Comparison of ENCODE assay signal across 8 mouse cellular contexts in the genomic region with DNA sequence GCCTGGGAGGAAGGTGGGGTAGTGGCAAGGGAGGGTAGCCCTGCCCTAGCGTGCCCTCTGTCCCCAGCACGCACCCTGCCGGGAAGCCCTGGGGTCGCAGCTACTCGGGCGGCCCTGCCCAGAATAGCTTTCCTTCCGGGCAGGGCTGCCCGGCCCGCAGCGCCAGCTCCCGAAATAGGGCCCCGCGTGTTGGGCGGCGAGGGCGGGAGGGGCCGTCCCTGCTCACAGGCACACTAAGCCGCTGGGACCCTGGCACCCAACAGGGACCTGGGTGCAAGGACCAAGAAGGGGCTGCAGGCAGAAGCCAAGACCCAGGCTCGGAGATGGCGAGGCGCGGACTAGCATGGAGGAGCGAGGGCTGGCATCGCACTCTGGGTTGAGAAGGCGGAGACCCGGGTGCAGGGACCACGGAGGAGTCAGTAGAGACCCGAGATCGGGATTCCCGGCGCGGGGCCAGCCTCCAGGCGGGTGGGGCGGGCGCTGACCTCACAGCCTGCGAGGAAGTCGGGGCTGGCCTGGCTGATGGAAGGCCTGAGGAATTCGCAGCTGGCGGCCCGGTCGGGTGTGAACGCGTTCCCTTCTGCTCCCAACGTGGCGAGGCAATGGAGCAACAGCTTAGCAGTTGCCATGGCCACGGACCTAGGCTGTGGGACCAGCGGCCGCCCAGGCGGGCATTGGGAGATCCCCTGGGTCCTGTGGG. TPM values are rescaled to one million over a fixed set of nuclear protein-coding genes. Genes with fewer than 3 reads are reported as not detected.
A peak's percentile ranks its signal among the peaks of the same experiment; 100 is the strongest.
DNase-seq lines count a peak whose midpoint lies in the region; ATAC-seq lines count a peak whose summit lies in the region.

No protein-coding gene starts in this region.

- H3K9me3 ChIP-seq in embryonic facial prominence, embryonic 14.5 days (ENCODE audit: control insufficient read depth, low read length), result no peaks in the 10 kb centered on the region
- H3K9me3 ChIP-seq in heart, embryonic 13.5 days, result no peaks in the 10 kb centered on the region
- no peaks in the 10 kb centered on the region for H3K9me3 ChIP-seq in kidney, embryonic 15.5 days (replicated peaks)

- ATAC-seq in embryonic facial prominence, embryonic 14.5 days (ENCODE audit: low read depth), result peak; percentile 93
- ATAC-seq in heart, embryonic 13.5 days (ENCODE audit: extremely low read depth, insufficient number of reproducible peaks, low FRiP score, low TSS enrichment), result peak; percentile 75; the same call in 1 of the 2 replicates
- peak; percentile 84 for ATAC-seq in kidney, embryonic 15.5 days (replicated peaks; ENCODE audit: low FRiP score)

- peak overlapping the region; percentile 57 for H3K9ac ChIP-seq in embryonic facial prominence, embryonic 14.5 days (ENCODE audit: low read depth, low read length)
- H3K9ac ChIP-seq in heart, embryonic 13.5 days, result peak overlapping the region; percentile 81
- H3K9ac ChIP-seq in kidney, embryonic 15.5 days, result peak overlapping the region; percentile 50

- H3K4me3 ChIP-seq in embryonic facial prominence, embryonic 14.5 days (ENCODE audit: low read depth, low read length), result peak overlapping the region; percentile 29
- peak overlapping the region; percentile 49 for H3K4me3 ChIP-seq in heart, embryonic 13.5 days
- peak overlapping the region; percentile 38 for H3K4me3 ChIP-seq in kidney, embryonic 15.5 days (replicated peaks)

- peak overlapping the region; percentile 16; the same call in 1 of the 2 replicates for H3K27ac ChIP-seq in embryonic facial prominence, embryonic 14.5 days (replicated peaks; ENCODE audit: low read depth, low read length)
- peak overlapping the region; percentile 80 for H3K27ac ChIP-seq in heart, embryonic 13.5 days (replicated peaks)
- peak overlapping the region; percentile 79 for H3K27ac ChIP-seq in kidney, embryonic 15.5 days

- 1% methylated on average over 26 of the region's 49 CpGs for WGBS in embryonic facial prominence, embryonic 14.5 days
- 2% methylated on average over 49 of the region's 49 CpGs for WGBS in heart, embryonic 13.5 days
- 2% methylated on average over 49 of the region's 49 CpGs for WGBS in kidney, embryonic 15.5 days

- H3K4me2 ChIP-seq in embryonic facial prominence, embryonic 14.5 days (ENCODE audit: low read depth, low read length), result peak overlapping the region; percentile 69
- H3K4me2 ChIP-seq in heart, embryonic 13.5 days, result peak overlapping the region; percentile 86
- H3K4me2 ChIP-seq in kidney, embryonic 15.5 days, result peak overlapping the region; percentile 75

- no peaks in the 10 kb centered on the region for H3K36me3 ChIP-seq in embryonic facial prominence, embryonic 14.5 days (ENCODE audit: control insufficient read depth, insufficient read depth, low read length)
- H3K36me3 ChIP-seq in heart, embryonic 13.5 days, result no peaks in the 10 kb centered on the region
- H3K36me3 ChIP-seq in kidney, embryonic 15.5 days, result no peaks in the 10 kb centered on the region

- DNase-seq in right cerebral cortex, postnatal 14 days, result peak; percentile 60
- no peak for DNase-seq in right cerebral cortex, postnatal 36 days (ENCODE audit: low spot score in 2 of 2)
- DNase-seq in embryonic facial prominence, embryonic 14.5 days (ENCODE audit: low spot score), result peak; percentile 94
- peak; percentile 86 for DNase-seq in lung, postnatal 14 days
- DNase-seq in retina, embryonic 14.5 days (ENCODE audit: low spot score), result peak; percentile 87
- no peak for DNase-seq in frontal cortex, adult 2 months (ENCODE audit: extremely low spot score in 1 of 2, low spot score in 1 of 2)

- H3K4me1 ChIP-seq in embryonic facial prominence, embryonic 14.5 days (ENCODE audit: control insufficient read depth, insufficient read depth, low read length), result peaks cover 7% of the 10 kb centered on the region
- peaks cover 24% of the 10 kb centered on the region for H3K4me1 ChIP-seq in heart, embryonic 13.5 days
- peaks cover 59% of the 10 kb centered on the region for H3K4me1 ChIP-seq in kidney, embryonic 15.5 days

- no peaks in the 10 kb centered on the region for H3K27me3 ChIP-seq in embryonic facial prominence, embryonic 14.5 days (replicated peaks; ENCODE audit: control insufficient read depth, insufficient read depth, low read length)
- peaks cover 18% of the 10 kb centered on the region; the same call in 1 of the 2 replicates for H3K27me3 ChIP-seq in heart, embryonic 13.5 days (replicated peaks)
- no peaks in the 10 kb centered on the region for H3K27me3 ChIP-seq in kidney, embryonic 15.5 days

RNA-seq across cellular contexts. Expression of gene Socs3, which starts 20.3 kb away (rescaled TPM):
- polyA plus RNA-seq in embryonic facial prominence, embryonic 14.5 days (2014; fragmentation: Nextera tagmentation; extraction: Ambion mirVana), result 6.8 and 8.3 TPM in 2 replicates
- 4.9 and 8.5 TPM in 2 replicates for polyA plus RNA-seq in heart, embryonic 13.5 days (2015; fragmentation: Nextera tagmentation; extraction: Ambion mirVana)
- 14.1 and 15.2 TPM in 2 replicates for polyA plus RNA-seq in kidney, embryonic 15.5 days (2015; fragmentation: Nextera tagmentation; extraction: Ambion mirVana)
- polyA plus RNA-seq in frontal cortex, adult 2 months (2012; rRNA removed), result 4.5 and 5.8 TPM in 2 replicates

RNA-seq across cellular contexts. Expression of gene Pgs1, which starts 36.5 kb away (rescaled TPM):
- polyA plus RNA-seq in embryonic facial prominence, embryonic 14.5 days (2014; fragmentation: Nextera tagmentation; extraction: Ambion mirVana), result 31.0 and 34.7 TPM in 2 replicates
- polyA plus RNA-seq in heart, embryonic 13.5 days (2015; fragmentation: Nextera tagmentation; extraction: Ambion mirVana), result 25.7 and 26.6 TPM in 2 replicates
- polyA plus RNA-seq in kidney, embryonic 15.5 days (2015; fragmentation: Nextera tagmentation; extraction: Ambion mirVana), result 34.1 and 38.9 TPM in 2 replicates
- 69.6 and 74.3 TPM in 2 replicates for polyA plus RNA-seq in frontal cortex, adult 2 months (2012; rRNA removed)

Comparison
In these comparisons a context has a peak if more than half of its experiments do, and no peak if none do; other contexts are left out.
1. DNase-seq: peak in right cerebral cortex, postnatal 14 days (single experiment), embryonic facial prominence, embryonic 14.5 days (single experiment), lung, postnatal 14 days (single experiment) and retina, embryonic 14.5 days (single experiment); none in right cerebral cortex, postnatal 36 days (0 of 2) and frontal cortex, adult 2 months (0 of 2).
2. H3K27ac ChIP-seq: peak in every context shown above with its lines; median percentile 80 in heart, embryonic 13.5 days; 79 in kidney, embryonic 15.5 days; 16 in embryonic facial prominence, embryonic 14.5 days.
3. Peak in every context shown above with its lines, with median percentiles within 50 percentile points of each other: ATAC-seq, H3K4me2 ChIP-seq, H3K4me3 ChIP-seq and H3K9ac ChIP-seq.